Mouse (Mus musculus) intestine, postnatal 0 days (tissue): ENCODE data around the gene Ubtf. TPM values are rescaled to one million over a fixed set of nuclear protein-coding genes. Genes with fewer than 3 reads are reported as not detected.

Experiments
- ATAC-seq: fragments of 200-750 bp; cut with Nextera tagmentation; 2 replicates; pipeline ENCODE4 v1.8.0; 2017; ENCODE audit warnings: mild to moderate bottlenecking, moderate TSS enrichment, moderate library complexity
- H3K27ac ChIP-seq: fragments of 300-500 bp; sonication (generic); 2 replicates; pipeline ENCODE4 v1.5.1; 2014; ENCODE audit warnings: mild to moderate bottlenecking, low read depth, low read length, moderate library complexity
- H3K27me3 ChIP-seq: fragments of 300-500 bp; sonication (generic); replicated peaks from 2 replicates; pipeline ENCODE4 v1.6.1; 2014; ENCODE audit warnings: low read length, mixed read lengths; ENCODE audit not compliant: control insufficient read depth, insufficient read depth
- H3K36me3 ChIP-seq: fragments of 300-500 bp; sonication (generic); 2 replicates; pipeline ENCODE4 v1.6.1; 2014; ENCODE audit warnings: mild to moderate bottlenecking, moderate library complexity; ENCODE audit not compliant: control insufficient read depth, insufficient read depth
- H3K4me1 ChIP-seq: fragments of 300-500 bp; sonication (generic); replicated peaks from 2 replicates; pipeline ENCODE4 v1.6.1; 2014; ENCODE audit warnings: antibody characterized with exemption, low read length, mixed read lengths; ENCODE audit not compliant: control insufficient read depth, insufficient read depth
- H3K4me2 ChIP-seq: fragments of 300-500 bp; sonication (generic); replicated peaks from 2 replicates; pipeline ENCODE4 v1.6.1; 2014; ENCODE audit warnings: low read depth, mild to moderate bottlenecking, moderate library complexity
- H3K4me3 ChIP-seq: fragments of 300-500 bp; sonication (generic); 2 replicates; pipeline ENCODE4 v1.5.1; 2014; ENCODE audit warnings: low read depth, low read length
- H3K9ac ChIP-seq: fragments of 300-500 bp; sonication (generic); 2 replicates; pipeline ENCODE4 v1.6.1; 2014; ENCODE audit warnings: mild to moderate bottlenecking, low read depth, low read length
- H3K9me3 ChIP-seq: fragments of 300-500 bp; sonication (generic); 2 replicates; pipeline ENCODE4 v1.6.1; 2016; ENCODE audit warnings: mixed run types; ENCODE audit not compliant: control insufficient read depth
- CTCF ChIP-seq: sonication (generic); IDR thresholded peaks from 2 replicates; pipeline ENCODE4 v1.5.1; 2016; ENCODE audit warnings: low read depth, mild to moderate bottlenecking, control low read depth, antibody characterized with exemption, moderate library complexity
- WGBS: fragments of 180-500 bp; shearing (Covaris S2); extraction: QIAGEN DNeasy Blood & Tissue Kit; methylation state at CpG from one replicate; pipeline ENCODE4 v1.1.7; 2014; 5-methylcytosine and 5-hydroxymethylcytosine counted together
- polyA plus RNA-seq: library from polyadenylated mRNA; unstranded; fragments of >200 nt; fragmentation: Nextera tagmentation; extraction: Ambion mirVana; gene quantifications from 2 replicates; pipeline ENCODE4 v1.2.1, GENCODE M21; 2015

Gene Ubtf
- polyA plus RNA-seq, 1 experiment from 2014 or later = 39.6 TPM

DNA sequence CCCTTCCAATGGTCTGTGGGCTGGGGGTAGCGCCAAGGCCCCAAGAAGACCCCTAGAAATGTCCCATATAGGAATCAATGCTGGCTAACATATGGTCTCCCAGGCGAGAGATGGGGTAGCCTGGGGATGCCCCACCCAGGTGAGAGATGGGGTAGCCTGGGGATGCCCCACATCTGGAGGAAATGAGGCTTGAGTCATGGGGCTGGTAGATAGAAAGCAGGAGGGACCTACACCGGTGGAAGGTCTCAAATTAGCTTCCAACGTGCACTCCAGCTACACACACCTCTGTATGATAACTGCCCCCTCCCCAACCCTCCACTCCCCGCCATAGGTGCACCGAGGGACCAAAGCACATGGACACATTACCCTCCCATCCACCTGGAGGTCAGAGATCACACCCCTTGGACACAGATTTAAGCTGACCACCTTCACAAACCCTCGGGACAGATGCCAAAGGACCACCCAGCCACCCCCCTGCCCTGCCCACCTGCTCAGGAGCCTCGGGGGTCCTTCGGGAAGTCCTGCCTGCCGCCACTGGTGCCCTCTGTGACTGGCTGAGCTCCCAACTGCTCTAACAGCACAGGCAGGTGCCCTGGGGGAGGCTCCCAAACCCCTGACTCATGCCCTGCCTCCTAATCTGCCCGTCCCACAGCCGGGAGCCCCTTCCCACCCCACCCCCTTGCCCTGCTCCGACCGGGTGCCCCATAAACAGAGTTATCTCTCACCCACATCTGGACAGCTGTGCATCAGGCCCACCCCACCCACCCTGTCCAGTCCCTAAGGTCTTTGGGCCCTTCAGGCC is 45.2 kb upstream of the Ubtf start:
- Histone ChIP-seq H3K4me1 (no peaks in the 10 kb centered on the region), H3K27ac (no peak overlapping the region), H3K36me3 (no peaks in the 10 kb centered on the region), H3K4me2 (no peak overlapping the region), H3K27me3 (0 out of 2 replicates have a peak, but pooled peaks cover 2% of the 10 kb centered on the region), H3K9ac (no peak overlapping the region), H3K4me3 (no peak overlapping the region), H3K9me3 (no peaks in the 10 kb centered on the region)
- no peak for ATAC-seq
- TF ChIP-seq CTCF = no peak
- WGBS = 74% methylated on average over 14 of the region's 14 CpGs

GRCm38 (mm10) chr11:102363623-102364022 is 44.1 kb upstream of the Ubtf start:
- H3K27me3 ChIP-seq = 0 out of 2 replicates have a peak, but pooled peaks cover 2% of the 10 kb centered on the region
- no peak for ATAC-seq
- no peaks in the 10 kb centered on the region for H3K4me1 ChIP-seq
- H3K9ac ChIP-seq = no peak overlapping the region
- H3K36me3 ChIP-seq = no peaks in the 10 kb centered on the region
- no peak overlapping the region for H3K4me2 ChIP-seq
- H3K27ac ChIP-seq = no peak overlapping the region
- no peak overlapping the region for H3K4me3 ChIP-seq
- 20% methylated on average over 2 of the region's 2 CpGs for WGBS
- TF ChIP-seq CTCF = no peak
- H3K9me3 ChIP-seq = no peaks in the 10 kb centered on the region

- Histone ChIP-seq H3K27me3 (0 out of 2 replicates have a peak, but pooled peaks cover 2% of the 10 kb centered on the region), H3K9ac (no peak overlapping the region), H3K36me3 (no peaks in the 10 kb centered on the region), H3K4me1 (no peaks in the 10 kb centered on the region), H3K4me2 (no peak overlapping the region), H3K27ac (no peak overlapping the region), H3K9me3 (no peaks in the 10 kb centered on the region), H3K4me3 (no peak overlapping the region)
- TF ChIP-seq CTCF = no peak
- 87% methylated on average over 8 of the region's 8 CpGs for WGBS
- no peak for ATAC-seq
These were observed 42.4 kb upstream of the Ubtf start for GRCm38 (mm10) chr11:102361776-102362495.

- H3K27me3 ChIP-seq = 0 out of 2 replicates have a peak, but pooled peaks cover 3% of the 10 kb centered on the region
- no peak for ATAC-seq
- H3K4me1 ChIP-seq = no peaks in the 10 kb centered on the region
- TF ChIP-seq CTCF = no peak
- no peak overlapping the region for H3K4me3 ChIP-seq
- no peak overlapping the region for H3K27ac ChIP-seq
- H3K36me3 ChIP-seq = no peaks in the 10 kb centered on the region
- no peak overlapping the region for H3K4me2 ChIP-seq
- H3K9ac ChIP-seq = no peak overlapping the region
- 63% methylated on average over 10 of the region's 10 CpGs for WGBS
- no peaks in the 10 kb centered on the region for H3K9me3 ChIP-seq
These were observed 38.8 kb upstream of the Ubtf start for GRCm38 (mm10) chr11:102358365-102358764.

- no peak for TF ChIP-seq CTCF
- no peak for ATAC-seq
- Histone ChIP-seq H3K27me3 (0 out of 2 replicates have a peak, but pooled peaks cover 3% of the 10 kb centered on the region), H3K36me3 (no peaks in the 10 kb centered on the region), H3K27ac (no peak overlapping the region), H3K9ac (no peak overlapping the region), H3K4me3 (no peak overlapping the region), H3K9me3 (no peaks in the 10 kb centered on the region), H3K4me1 (no peaks in the 10 kb centered on the region), H3K4me2 (no peak overlapping the region)
- 58% methylated on average over 31 of the region's 31 CpGs for WGBS
These were observed 37.3 kb upstream of the Ubtf start for GRCm38 (mm10) chr11:102356636-102357350.

GRCm38 (mm10) chr11:102356190-102356589 is 36.6 kb upstream of the Ubtf start:
- no peak for TF ChIP-seq CTCF
- no peak overlapping the region for H3K4me3 ChIP-seq
- no peak for ATAC-seq
- H3K27me3 ChIP-seq = 0 out of 2 replicates have a peak, but pooled peaks cover 3% of the 10 kb centered on the region
- no peaks in the 10 kb centered on the region for H3K4me1 ChIP-seq
- WGBS = 78% methylated on average over 12 of the region's 12 CpGs
- no peaks in the 10 kb centered on the region for H3K36me3 ChIP-seq
- H3K9me3 ChIP-seq = no peaks in the 10 kb centered on the region
- no peak overlapping the region for H3K4me2 ChIP-seq
- H3K9ac ChIP-seq = no peak overlapping the region
- no peak overlapping the region for H3K27ac ChIP-seq
